Mouse (Mus musculus) liver, adult 2 months (tissue): ENCODE data around the gene Npnt.

Source experiments
- CTCF ChIP-seq: fragments of 200-500 bp; IDR thresholded peaks from 2 replicates; pipeline ENCODE4 v1.5.1; 2011; ENCODE audit warnings: low read depth, low read length, control low read depth
- POLR2A ChIP-seq: fragments of 200-500 bp; IDR thresholded peaks from 2 replicates; pipeline ENCODE4 v1.6.1; 2011; ENCODE audit warnings: low read length, control low read depth; ENCODE audit not compliant: insufficient read depth; ENCODE audit errors: extremely low read depth

DNA sequence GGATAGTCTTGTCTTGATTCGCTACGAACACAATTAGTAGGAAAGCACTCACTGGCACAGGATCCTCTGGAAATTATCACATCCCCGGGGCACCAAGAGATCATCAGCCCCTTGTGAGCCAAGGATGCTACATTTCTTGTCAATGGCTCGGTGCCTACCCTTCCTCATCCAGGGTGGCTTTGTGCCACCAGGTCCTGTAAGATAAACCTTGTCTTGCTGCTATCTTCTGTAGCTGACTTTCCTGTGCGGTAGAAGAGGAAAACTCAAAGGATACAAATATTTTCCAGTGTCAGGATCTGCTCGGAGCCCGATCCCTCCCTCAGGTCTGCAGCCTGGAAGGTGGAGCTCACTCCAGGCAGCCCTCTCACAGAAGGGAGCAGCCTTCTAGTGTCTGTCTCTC, 90.5 kb downstream of the Npnt start:
- TF ChIP-seq CTCF = no peak
- TF ChIP-seq POLR2A = no peak
